Mouse (Mus musculus): Measurements from ENCODE around the gene Rfc4. TPM values are rescaled to one million over a fixed set of nuclear protein-coding genes. Genes with fewer than 3 reads are reported as not detected.

Rfc4 gene
- polyA plus RNA-seq, 1 experiment from 2014 or later = 19.0 TPM

GRCm38 (mm10) chr16:23114339-23115171, 13.0 kb downstream of the Rfc4 start:
- Histone ChIP-seq H3K27ac (ENCODE audit: low read length) (no peak overlapping the region), H3K27me3 (replicated peaks; ENCODE audit: insufficient read depth, low read length) (no peaks in the 10 kb centered on the region), H3K4me1 (ENCODE audit: insufficient read depth, low read depth, low read length) (peaks cover 5% of the 10 kb centered on the region; the same call in 1 of the 2 replicates), H3K36me3 (ENCODE audit: insufficient read depth, low read length) (peaks cover 24% of the 10 kb centered on the region), H3K4me3 (ENCODE audit: low read depth, low read length) (no peak overlapping the region), H3K9ac (replicated peaks; ENCODE audit: low read depth) (no peak overlapping the region), H3K4me2 (replicated peaks; ENCODE audit: low read depth, low read length) (no peak overlapping the region), H3K9me3 (ENCODE audit: low read length) (no peaks in the 10 kb centered on the region)
- DNase-seq (ENCODE audit: low spot score) = no peak
- ATAC-seq = no peak; the same call in 1 of the 2 replicates
- TF ChIP-seq CTCF (IDR thresholded peaks at IDR 0.05) (no peak), EP300 (IDR thresholded peaks at IDR 0.05) (no peak)
- WGBS = 53% methylated on average over 5 of the region's 5 CpGs

DNA sequence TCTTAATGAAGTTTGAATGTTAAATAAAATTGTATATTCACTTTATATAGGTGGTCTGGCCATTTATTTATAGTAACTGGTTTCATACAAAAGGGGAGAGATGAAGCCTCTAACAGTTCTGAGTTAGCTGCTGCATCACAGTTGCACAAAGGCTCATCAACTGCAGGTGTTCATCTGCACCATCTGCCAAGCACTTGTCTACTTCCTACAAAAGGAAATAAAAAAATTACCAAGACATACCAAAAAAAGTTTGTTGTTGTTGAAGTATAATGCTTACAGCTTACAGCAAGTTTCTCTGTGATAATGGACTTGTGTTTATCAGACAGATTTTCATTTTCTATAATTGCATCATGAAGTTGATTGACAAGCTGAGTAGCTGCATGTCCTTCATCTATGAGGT, 13.6 kb downstream of the Rfc4 start:
- H3K27me3 ChIP-seq (replicated peaks; ENCODE audit: insufficient read depth, low read length) = no peaks in the 10 kb centered on the region
- ATAC-seq = no peak
- no peaks in the 10 kb centered on the region for H3K9me3 ChIP-seq (ENCODE audit: low read length)
- DNase-seq (ENCODE audit: low spot score) = no peak
- no peak overlapping the region for H3K9ac ChIP-seq (replicated peaks; ENCODE audit: low read depth)
- no peak overlapping the region for H3K4me2 ChIP-seq (replicated peaks; ENCODE audit: low read depth, low read length)
- no peak for TF ChIP-seq CTCF (IDR thresholded peaks at IDR 0.05)
- TF ChIP-seq EP300 (IDR thresholded peaks at IDR 0.05) = no peak
- peaks cover 24% of the 10 kb centered on the region for H3K36me3 ChIP-seq (ENCODE audit: insufficient read depth, low read length)
- H3K4me3 ChIP-seq (ENCODE audit: low read depth, low read length) = no peak overlapping the region
- peaks cover 9% of the 10 kb centered on the region; the same call in 1 of the 2 replicates for H3K4me1 ChIP-seq (ENCODE audit: insufficient read depth, low read depth, low read length)
- H3K27ac ChIP-seq (ENCODE audit: low read length) = no peak overlapping the region

- Histone ChIP-seq H3K9me3 (ENCODE audit: low read length) (no peaks in the 10 kb centered on the region), H3K4me1 (ENCODE audit: insufficient read depth, low read depth, low read length) (peaks cover 12% of the 10 kb centered on the region; the same call in 1 of the 2 replicates), H3K36me3 (ENCODE audit: insufficient read depth, low read length) (peaks cover 24% of the 10 kb centered on the region), H3K9ac (replicated peaks; ENCODE audit: low read depth) (no peak overlapping the region), H3K27ac (ENCODE audit: low read length) (no peak overlapping the region), H3K4me3 (ENCODE audit: low read depth, low read length) (no peak overlapping the region), H3K4me2 (replicated peaks; ENCODE audit: low read depth, low read length) (no peak overlapping the region), H3K27me3 (replicated peaks; ENCODE audit: insufficient read depth, low read length) (no peaks in the 10 kb centered on the region)
- 43% methylated on average over 9 of the region's 9 CpGs for WGBS
- TF ChIP-seq CTCF (IDR thresholded peaks at IDR 0.05) = no peak
- TF ChIP-seq EP300 (IDR thresholded peaks at IDR 0.05) = no peak
- DNase-seq (ENCODE audit: low spot score) (no peak), ATAC-seq (no peak)
These were observed 14.6 kb downstream of the Rfc4 start for GRCm38 (mm10) chr16:23112861-23113435.

DNA sequence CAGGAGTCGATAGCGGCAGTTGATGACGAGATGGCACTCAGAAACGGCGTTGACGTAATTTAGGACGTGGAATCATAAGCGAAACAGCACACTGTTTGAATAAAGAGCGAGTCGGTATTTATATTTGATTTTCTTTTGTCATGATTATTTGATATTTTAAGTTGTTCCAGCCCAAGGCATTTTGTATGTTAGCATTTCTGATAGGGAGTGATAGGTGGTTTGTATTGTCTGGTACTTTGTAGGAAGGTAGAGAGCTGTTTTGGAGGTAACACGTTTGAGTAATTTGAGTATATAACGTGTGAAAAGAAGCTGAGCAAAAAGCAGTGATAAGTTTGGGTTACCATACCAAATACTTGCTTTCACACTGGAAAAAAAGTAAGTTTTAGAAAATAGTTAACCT, 15.2 kb downstream of the Rfc4 start:
- Histone ChIP-seq H3K9me3 (ENCODE audit: low read length) (no peaks in the 10 kb centered on the region), H3K36me3 (ENCODE audit: insufficient read depth, low read length) (peaks cover 24% of the 10 kb centered on the region), H3K4me2 (replicated peaks; ENCODE audit: low read depth, low read length) (no peak overlapping the region), H3K4me1 (ENCODE audit: insufficient read depth, low read depth, low read length) (peaks cover 12% of the 10 kb centered on the region; the same call in 1 of the 2 replicates), H3K9ac (replicated peaks; ENCODE audit: low read depth) (no peak overlapping the region), H3K27me3 (replicated peaks; ENCODE audit: insufficient read depth, low read length) (no peaks in the 10 kb centered on the region), H3K27ac (ENCODE audit: low read length) (no peak overlapping the region), H3K4me3 (ENCODE audit: low read depth, low read length) (no peak overlapping the region)
- no peak for TF ChIP-seq EP300 (IDR thresholded peaks at IDR 0.05)
- TF ChIP-seq CTCF (IDR thresholded peaks at IDR 0.05) = no peak
- DNase-seq (ENCODE audit: low spot score) = no peak
- ATAC-seq = no peak
- 65% methylated on average over 12 of the region's 12 CpGs for WGBS

- Histone ChIP-seq H3K9ac (replicated peaks; ENCODE audit: low read depth) (peak overlapping the region; percentile 100), H3K9me3 (ENCODE audit: low read length) (no peaks in the 10 kb centered on the region), H3K27ac (ENCODE audit: low read length) (no peak overlapping the region), H3K4me1 (ENCODE audit: insufficient read depth, low read depth, low read length) (peaks cover 12% of the 10 kb centered on the region; the same call in 1 of the 2 replicates), H3K36me3 (ENCODE audit: insufficient read depth, low read length) (peaks cover 21% of the 10 kb centered on the region), H3K27me3 (replicated peaks; ENCODE audit: insufficient read depth, low read length) (no peaks in the 10 kb centered on the region), H3K4me2 (replicated peaks; ENCODE audit: low read depth, low read length) (peak overlapping the region; percentile 71), H3K4me3 (ENCODE audit: low read depth, low read length) (peak overlapping the region; percentile 100)
- TF ChIP-seq EP300 (IDR thresholded peaks at IDR 0.05) (no peak), CTCF (IDR thresholded peaks at IDR 0.05) (no peak)
- WGBS = 34% methylated on average over 5 of the region's 5 CpGs
- ATAC-seq (no peak), DNase-seq (ENCODE audit: low spot score) (no peak)
These were observed 17.9 kb downstream of the Rfc4 start for GRCm38 (mm10) chr16:23109350-23110280.

GRCm38 (mm10) chr16:23108943-23109342, 18.6 kb downstream of the Rfc4 start:
- no peak for DNase-seq (ENCODE audit: low spot score)
- Histone ChIP-seq H3K9ac (replicated peaks; ENCODE audit: low read depth) (peak overlapping the region; percentile 100), H3K27me3 (replicated peaks; ENCODE audit: insufficient read depth, low read length) (no peaks in the 10 kb centered on the region), H3K36me3 (ENCODE audit: insufficient read depth, low read length) (peaks cover 16% of the 10 kb centered on the region), H3K27ac (ENCODE audit: low read length) (no peak overlapping the region), H3K4me2 (replicated peaks; ENCODE audit: low read depth, low read length) (peak overlapping the region; percentile 71), H3K4me3 (ENCODE audit: low read depth, low read length) (peak overlapping the region; percentile 100), H3K9me3 (ENCODE audit: low read length) (no peaks in the 10 kb centered on the region), H3K4me1 (ENCODE audit: insufficient read depth, low read depth, low read length) (peaks cover 12% of the 10 kb centered on the region; the same call in 1 of the 2 replicates)
- 5% methylated on average over 5 of the region's 5 CpGs for WGBS
- ATAC-seq = no peak
- no peak for TF ChIP-seq CTCF (IDR thresholded peaks at IDR 0.05)
- no peak for TF ChIP-seq EP300 (IDR thresholded peaks at IDR 0.05)

All from lung, postnatal 0 days (tissue).